Mouse (Mus musculus) cortical plate, adult 2 months (tissue): ENCODE measurements at regions not wholly inside any gene's neighbourhood (a gene's known extent, or its start where the extent isn't known, plus 50 kb on each side); places are given as distances from the start of the nearest gene placed in this dataset.

ENCODE experiments used
- H3K27ac ChIP-seq: fragments of 200-500 bp; 2 replicates; pipeline ENCODE4 v1.5.1; 2012; ENCODE audit warnings: low read length, control low read depth, inconsistent platforms; ENCODE audit not compliant: insufficient read depth
- H3K4me1 ChIP-seq: fragments of 200-500 bp; 2 replicates; pipeline ENCODE4 v1.6.1; 2011; ENCODE audit warnings: low read length; ENCODE audit not compliant: control insufficient read depth, insufficient read depth
- H3K4me3 ChIP-seq: fragments of 200-500 bp; 2 replicates; pipeline ENCODE4 v1.5.1; 2011; ENCODE audit warnings: mild to moderate bottlenecking, low read length, control low read depth; ENCODE audit not compliant: insufficient read depth
- CTCF ChIP-seq: fragments of 200-500 bp; IDR thresholded peaks from 2 replicates; pipeline ENCODE4 v1.5.1; 2011; ENCODE audit warnings: mild to moderate bottlenecking, control low read depth, low read length; ENCODE audit not compliant: insufficient read depth; ENCODE audit errors: extremely low read depth
- POLR2A ChIP-seq: fragments of 200-500 bp; IDR thresholded peaks from 2 replicates; pipeline ENCODE4 v1.6.1; 2011; ENCODE audit warnings: mild to moderate bottlenecking, low read length, control low read depth; ENCODE audit not compliant: insufficient read depth; ENCODE audit errors: extremely low read depth

GRCm38 (mm10) chr11:45103498-45104336, 486.6 kb downstream of the Ebf1 start:
- Histone ChIP-seq H3K4me1 (no peaks in the 10 kb centered on the region; the same call in 1 of the 2 replicates), H3K27ac (no peak overlapping the region), H3K4me3 (no peak overlapping the region)
- TF ChIP-seq CTCF = no peak
- no peak for TF ChIP-seq POLR2A

DNA sequence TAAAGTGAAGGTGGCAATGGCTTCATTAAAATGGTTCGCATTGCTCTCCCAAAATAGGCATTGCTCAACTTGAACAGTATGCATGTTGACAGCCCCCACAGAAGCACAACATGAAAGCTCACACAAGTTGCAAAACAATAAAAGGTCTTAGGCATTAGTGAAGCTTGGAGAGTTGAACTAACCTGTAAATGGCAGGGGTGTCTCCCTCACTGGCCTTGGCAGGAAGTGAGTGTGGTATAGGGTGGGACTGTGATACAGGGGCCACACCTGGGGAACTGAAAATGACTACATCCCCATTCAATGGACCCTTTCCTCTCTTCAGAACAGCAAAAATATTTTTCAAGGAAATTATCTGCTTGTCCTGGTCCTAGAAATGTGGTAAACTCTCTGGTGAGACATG, 499.6 kb downstream of the Ebf1 start:
- TF ChIP-seq CTCF (no peak), POLR2A (no peak)
- H3K4me1 ChIP-seq = no peaks in the 10 kb centered on the region
- H3K27ac ChIP-seq = no peak overlapping the region
- H3K4me3 ChIP-seq = no peak overlapping the region

- TF ChIP-seq POLR2A = no peak
- no peak for TF ChIP-seq CTCF
- H3K4me3 ChIP-seq = no peak overlapping the region
- H3K4me1 ChIP-seq = no peaks in the 10 kb centered on the region
- no peak overlapping the region for H3K27ac ChIP-seq
Measured at GRCm38 (mm10) chr11:45123276-45123675, 506.2 kb downstream of the Ebf1 start.

GRCm38 (mm10) chr11:45136781-45137180, 519.7 kb downstream of the Ebf1 start:
- no peaks in the 10 kb centered on the region for H3K4me1 ChIP-seq
- H3K4me3 ChIP-seq = no peak overlapping the region
- TF ChIP-seq POLR2A = no peak
- TF ChIP-seq CTCF = no peak
- H3K27ac ChIP-seq = no peak overlapping the region

GRCm38 (mm10) chr11:45138351-45138975, 521.3 kb downstream of the Ebf1 start:
- TF ChIP-seq POLR2A = no peak
- Histone ChIP-seq H3K27ac (no peak overlapping the region), H3K4me3 (no peak overlapping the region), H3K4me1 (no peaks in the 10 kb centered on the region)

DNA sequence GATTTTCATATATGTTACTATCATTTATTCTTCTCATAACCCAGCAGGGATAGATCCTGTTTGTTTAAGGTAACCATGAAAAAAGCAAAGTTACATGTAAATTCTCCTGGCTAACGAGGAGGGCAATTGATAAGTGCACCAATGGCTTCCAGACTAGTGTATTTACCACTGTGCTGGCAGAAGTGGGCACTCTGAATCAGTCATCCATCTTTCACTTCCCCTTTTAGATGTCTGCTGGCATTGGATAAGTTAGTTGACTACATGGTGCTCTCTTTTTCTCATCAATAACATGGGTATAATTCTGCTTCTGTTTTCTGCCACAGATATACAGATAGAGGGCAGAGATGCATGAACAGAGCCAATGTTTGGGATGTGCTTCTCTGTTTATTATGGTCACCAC, 523.4 kb downstream of the Ebf1 start:
- TF ChIP-seq CTCF (no peak), POLR2A (no peak)
- no peak overlapping the region for H3K4me3 ChIP-seq
- no peaks in the 10 kb centered on the region for H3K4me1 ChIP-seq
- no peak overlapping the region for H3K27ac ChIP-seq

GRCm38 (mm10) chr11:45154070-45154469, 537.0 kb downstream of the Ebf1 start:
- no peaks in the 10 kb centered on the region for H3K4me1 ChIP-seq
- no peak overlapping the region for H3K27ac ChIP-seq
- H3K4me3 ChIP-seq = no peak overlapping the region
- TF ChIP-seq POLR2A (no peak), CTCF (no peak)

DNA sequence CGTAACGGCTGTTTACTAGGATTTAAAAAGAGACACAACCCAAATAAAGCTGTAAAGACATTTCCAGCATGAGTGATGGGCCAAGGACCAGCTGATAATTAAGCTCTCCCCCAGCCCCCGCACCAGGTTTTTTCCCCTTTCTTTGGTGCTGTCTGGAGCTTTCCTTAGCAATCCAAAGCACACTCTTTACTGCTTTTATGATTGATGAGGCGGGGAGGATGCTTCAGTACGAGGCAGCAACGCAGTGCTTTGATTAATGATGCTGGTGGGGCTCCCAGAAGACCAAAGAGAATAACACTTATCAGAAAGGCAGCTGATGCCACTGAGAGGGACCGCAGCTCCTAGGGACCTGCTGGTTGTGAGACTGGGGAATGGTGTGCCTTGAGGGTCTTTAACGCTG, 537.4 kb downstream of the Ebf1 start:
- Histone ChIP-seq H3K27ac (no peak overlapping the region), H3K4me3 (no peak overlapping the region), H3K4me1 (no peaks in the 10 kb centered on the region)
- TF ChIP-seq POLR2A (no peak), CTCF (no peak)

DNA sequence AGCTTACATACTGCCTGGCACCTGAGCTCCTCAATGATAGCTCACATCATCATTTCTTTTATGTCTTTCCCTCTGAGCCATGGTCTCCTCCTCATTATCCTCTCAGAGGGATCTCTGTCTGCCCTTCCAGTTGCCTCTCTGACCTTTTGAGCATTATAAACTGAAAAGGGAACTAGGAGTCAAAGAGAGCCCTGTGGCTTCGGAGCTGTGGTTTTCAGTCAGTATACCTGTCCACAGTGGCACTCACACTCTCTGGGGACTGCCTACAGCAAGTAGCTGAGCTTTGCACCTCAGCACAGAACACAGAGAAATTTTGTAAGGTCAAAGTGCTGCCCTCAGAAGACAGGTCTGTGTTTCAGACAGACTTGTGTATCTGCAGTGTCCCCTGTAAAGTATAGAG, 538.7 kb downstream of the Ebf1 start:
- TF ChIP-seq CTCF (no peak), POLR2A (no peak)
- Histone ChIP-seq H3K4me1 (no peaks in the 10 kb centered on the region), H3K27ac (no peak overlapping the region), H3K4me3 (no peak overlapping the region)

- Histone ChIP-seq H3K4me3 (no peak overlapping the region), H3K4me1 (no peaks in the 10 kb centered on the region), H3K27ac (no peak overlapping the region)
- no peak for TF ChIP-seq POLR2A
- no peak for TF ChIP-seq CTCF
Measured at GRCm38 (mm10) chr11:45158282-45158681, 541.2 kb downstream of the Ebf1 start.
